Mouse (Mus musculus) CH12.LX (cell line): ENCODE data around the gene 4931422A03Rik. TPM values are rescaled to one million over a fixed set of nuclear protein-coding genes. Genes with fewer than 3 reads are reported as not detected.

ENCODE experiments used
- DNase-seq: peaks from one replicate; pipeline ENCODE4 v3.0.0-alpha.2; 2013; ENCODE audit errors: extremely low read depth
- H3K27ac ChIP-seq: 2 replicates; pipeline ENCODE4 v1.5.1; 2012; ENCODE audit warnings: low read depth, mild to moderate bottlenecking, control low read depth, moderate library complexity; ENCODE audit not compliant: insufficient read depth
- H3K27me3 ChIP-seq: replicated peaks from 2 replicates; pipeline ENCODE3; 2012; ENCODE audit warnings: inconsistent platforms
- H3K36me3 ChIP-seq, 2 experiments: replicated peaks in 1 of 2; 2 replicates each; pipeline versions ENCODE3 to v1.6.1; 2012; ENCODE audit warnings: inconsistent platforms in 1 of 2, low read length in 1 of 2, mild to moderate bottlenecking in 1 of 2, mixed read lengths in 1 of 2, moderate library complexity in 1 of 2; ENCODE audit not compliant: control insufficient read depth in 1 of 2, insufficient read depth in 1 of 2
- H3K4me1 ChIP-seq, 2 experiments: 2 replicates each; pipeline ENCODE4 v1.6.1; 2012; ENCODE audit warnings: inconsistent platforms in 1 of 2, moderate library complexity in 1 of 2; ENCODE audit not compliant: insufficient read depth in 2 of 2, control insufficient read depth in 1 of 2
- H3K4me2 ChIP-seq: 2 replicates; pipeline ENCODE4 v1.6.1; 2012; ENCODE audit warnings: low read depth, mild to moderate bottlenecking, control low read depth; ENCODE audit not compliant: poor library complexity, insufficient read depth, severe bottlenecking
- H3K4me3 ChIP-seq, 3 experiments: fragments of 150-350 bp in 1 of 3; sonication (generic) in 1 of 3; replicated peaks in 1 of 3; 2 replicates each; pipeline versions ENCODE3 to v1.5.1; 2011 to 2012; ENCODE audit warnings: low read depth in 2 of 3, low read length in 2 of 3, mild to moderate bottlenecking in 2 of 3, moderate library complexity in 2 of 3, control low read depth in 1 of 3, improper control_type of control experiment in 1 of 3, inconsistent platforms in 1 of 3, mixed read lengths in 1 of 3; ENCODE audit not compliant: poor library complexity in 1 of 3
- H3K79me2 ChIP-seq: replicated peaks from 2 replicates; pipeline ENCODE4 v1.6.1; 2012; ENCODE audit warnings: mild to moderate bottlenecking, moderate library complexity; ENCODE audit not compliant: control insufficient read depth, poor library complexity, insufficient read depth, severe bottlenecking; ENCODE audit errors: extremely low read depth
- H3K9ac ChIP-seq: 2 replicates; pipeline ENCODE4 v1.6.1; 2012; ENCODE audit warnings: low read depth, mild to moderate bottlenecking, control low read depth, moderate library complexity; ENCODE audit not compliant: insufficient read depth
- H3K9me3 ChIP-seq: replicated peaks from 2 replicates; pipeline ENCODE3; 2012; ENCODE audit warnings: low read length, inconsistent platforms, mixed read lengths
- BHLHE40 ChIP-seq: IDR thresholded peaks from 2 replicates; pipeline ENCODE4 v1.6.1; 2011; ENCODE audit warnings: mild to moderate bottlenecking, low read depth, low read length, improper control_type of control experiment
- CHD1 ChIP-seq: IDR thresholded peaks from 2 replicates; pipeline ENCODE4 v1.6.1; 2012; ENCODE audit warnings: low read depth, low read length, improper control_type of control experiment, inconsistent platforms
- CHD2 ChIP-seq: IDR thresholded peaks from 2 replicates; pipeline ENCODE4 v1.6.1; 2011; ENCODE audit warnings: low read length, improper control_type of control experiment
- CTCF ChIP-seq, 2 experiments: IDR thresholded peaks in 1 of 2; conservative IDR thresholded peaks in 1 of 2; 2 replicates each; pipeline ENCODE4 v1.5.1; 2011 to 2012; ENCODE audit warnings: low read depth in 2 of 2, low read length in 2 of 2, improper control_type of control experiment in 1 of 2, inconsistent platforms in 1 of 2, mild to moderate bottlenecking in 1 of 2, moderate library complexity in 1 of 2
- E2F4 ChIP-seq: IDR thresholded peaks from 2 replicates; pipeline ENCODE4 v1.6.1; 2011; ENCODE audit warnings: low read depth, low read length, improper control_type of control experiment; ENCODE audit not compliant: insufficient replicate concordance
- ELF1 ChIP-seq: IDR thresholded peaks from 2 replicates; pipeline ENCODE4 v1.6.1; 2014; ENCODE audit warnings: low read depth, mild to moderate bottlenecking, inconsistent platforms, low read length, improper control_type of control experiment
- EP300 ChIP-seq: IDR thresholded peaks from 2 replicates; pipeline ENCODE4 v1.6.1; 2011; ENCODE audit warnings: low read length, improper control_type of control experiment
- ETS1 ChIP-seq: conservative IDR thresholded peaks from 2 replicates; pipeline ENCODE4 v1.6.1; 2012; ENCODE audit warnings: low read depth, mild to moderate bottlenecking, inconsistent platforms, low read length, improper control_type of control experiment, moderate library complexity
- GABPA ChIP-seq: IDR thresholded peaks from 2 replicates; pipeline ENCODE4 v1.6.1; 2012; ENCODE audit warnings: low read depth, low read length, improper control_type of control experiment, inconsistent platforms; ENCODE audit not compliant: insufficient replicate concordance
- HCFC1 ChIP-seq: IDR thresholded peaks from 2 replicates; pipeline ENCODE4 v1.6.1; 2012; ENCODE audit warnings: low read depth, mild to moderate bottlenecking, inconsistent platforms, low read length, improper control_type of control experiment
- IRF4 ChIP-seq: IDR thresholded peaks from 2 replicates; pipeline ENCODE4 v1.6.1; 2014; ENCODE audit warnings: low read depth, mild to moderate bottlenecking, inconsistent platforms, low read length, improper control_type of control experiment
- JUN ChIP-seq: IDR thresholded peaks from 2 replicates; pipeline ENCODE4 v1.6.1; 2011; ENCODE audit warnings: low read depth, mild to moderate bottlenecking, low read length, improper control_type of control experiment, moderate library complexity; ENCODE audit not compliant: insufficient read depth
- JUND ChIP-seq: conservative IDR thresholded peaks from 2 replicates; pipeline ENCODE4 v1.6.1; 2011; ENCODE audit warnings: low read depth, low read length, improper control_type of control experiment
- KAT2A ChIP-seq: IDR thresholded peaks from 2 replicates; pipeline ENCODE4 v1.6.1; 2012; ENCODE audit warnings: low read length, improper control_type of control experiment, inconsistent platforms; ENCODE audit not compliant: insufficient replicate concordance
- MAFK ChIP-seq: IDR thresholded peaks from 2 replicates; pipeline ENCODE4 v1.6.1; 2011; ENCODE audit warnings: low read length, improper control_type of control experiment; ENCODE audit not compliant: insufficient replicate concordance
- MAX ChIP-seq: IDR thresholded peaks from 2 replicates; pipeline ENCODE4 v1.6.1; 2011; ENCODE audit warnings: low read length, improper control_type of control experiment
- MAZ ChIP-seq: IDR thresholded peaks from 2 replicates; pipeline ENCODE4 v1.6.1; 2012; ENCODE audit warnings: low read depth, mild to moderate bottlenecking, inconsistent platforms, low read length, improper control_type of control experiment, moderate library complexity
- MEF2A ChIP-seq: IDR thresholded peaks from 2 replicates; pipeline ENCODE4 v1.6.1; 2014; ENCODE audit warnings: low read depth, mild to moderate bottlenecking, inconsistent platforms, low read length, improper control_type of control experiment, borderline replicate concordance
- MXI1 ChIP-seq: IDR thresholded peaks from 2 replicates; pipeline ENCODE4 v1.6.1; 2011; ENCODE audit warnings: mild to moderate bottlenecking, low read depth, low read length, improper control_type of control experiment
- MYC ChIP-seq: IDR thresholded peaks from 2 replicates; pipeline ENCODE4 v1.6.1; 2011; ENCODE audit warnings: low read depth, mild to moderate bottlenecking, improper control_type of control experiment, low read length
- NELFE ChIP-seq: IDR thresholded peaks from 2 replicates; pipeline ENCODE4 v1.6.1; 2011; ENCODE audit warnings: low read depth, low read length, improper control_type of control experiment
- NRF1 ChIP-seq: IDR thresholded peaks from 2 replicates; pipeline ENCODE4 v1.6.1; 2014; ENCODE audit warnings: low read depth, mild to moderate bottlenecking, inconsistent platforms, low read length, improper control_type of control experiment, moderate library complexity
- PAX5 ChIP-seq: IDR thresholded peaks from 2 replicates; pipeline ENCODE4 v1.6.1; 2012; ENCODE audit warnings: low read length, inconsistent platforms, mixed read lengths
- POLR2A ChIP-seq: IDR thresholded peaks from 2 replicates; pipeline ENCODE4 v1.6.1; 2011; ENCODE audit warnings: low read depth, mild to moderate bottlenecking, improper control_type of control experiment, low read length
- POLR2AphosphoS2 ChIP-seq: IDR thresholded peaks from 2 replicates; pipeline ENCODE4 v1.6.1; 2011; ENCODE audit warnings: low read depth, low read length, improper control_type of control experiment
- RAD21 ChIP-seq: IDR thresholded peaks from 2 replicates; pipeline ENCODE4 v1.6.1; 2011; ENCODE audit warnings: low read depth, mild to moderate bottlenecking, low read length, improper control_type of control experiment, moderate library complexity
- RCOR1 ChIP-seq: conservative IDR thresholded peaks from 2 replicates; pipeline ENCODE4 v1.6.1; 2012; ENCODE audit warnings: low read depth, mild to moderate bottlenecking, inconsistent platforms, low read length, improper control_type of control experiment
- SIN3A ChIP-seq: IDR thresholded peaks from 2 replicates; pipeline ENCODE4 v1.6.1; 2012; ENCODE audit warnings: low read length, improper control_type of control experiment, inconsistent platforms
- SMC3 ChIP-seq: IDR thresholded peaks from 2 replicates; pipeline ENCODE4 v1.6.1; 2011; ENCODE audit warnings: low read depth, low read length, improper control_type of control experiment
- TBP ChIP-seq: conservative IDR thresholded peaks from 2 replicates; pipeline ENCODE4 v1.6.1; 2011; ENCODE audit warnings: low read depth, low read length, improper control_type of control experiment
- TCF12 ChIP-seq: IDR thresholded peaks from 2 replicates; pipeline ENCODE4 v1.6.1; 2014; ENCODE audit warnings: low read depth, mild to moderate bottlenecking, inconsistent platforms, low read length, improper control_type of control experiment
- UBTF ChIP-seq: IDR thresholded peaks from 2 replicates; pipeline ENCODE4 v1.6.1; 2012; ENCODE audit warnings: low read depth, mild to moderate bottlenecking, inconsistent platforms, low read length, improper control_type of control experiment, moderate library complexity
- USF1 ChIP-seq: IDR thresholded peaks from 2 replicates; pipeline ENCODE4 v1.6.1; 2014; ENCODE audit warnings: low read depth, mild to moderate bottlenecking, inconsistent platforms, low read length, improper control_type of control experiment
- USF2 ChIP-seq: conservative IDR thresholded peaks from 2 replicates; pipeline ENCODE4 v1.6.1; 2011; ENCODE audit warnings: low read depth, low read length, improper control_type of control experiment
- ZC3H11A ChIP-seq: IDR thresholded peaks from 2 replicates; pipeline ENCODE4 v1.6.1; 2012; ENCODE audit warnings: low read depth, mild to moderate bottlenecking, inconsistent platforms, low read length, improper control_type of control experiment
- ZKSCAN1 ChIP-seq: IDR thresholded peaks from 2 replicates; pipeline ENCODE4 v1.6.1; 2012; ENCODE audit warnings: low read depth, inconsistent platforms, low read length, improper control_type of control experiment, borderline replicate concordance
- ZMIZ1 ChIP-seq: IDR thresholded peaks from 2 replicates; pipeline ENCODE4 v1.6.1; 2012; ENCODE audit warnings: low read depth, mild to moderate bottlenecking, inconsistent platforms, low read length, improper control_type of control experiment
- ZNF384 ChIP-seq: IDR thresholded peaks from 2 replicates; pipeline ENCODE4 v1.6.1; 2012; ENCODE audit warnings: low read depth, low read length, improper control_type of control experiment, inconsistent platforms
- dilution Hi-C: fragments of 300-500 bp; cut with MboI; formaldehyde crosslinking; loops from 2 replicates; pipeline ENCODE4 v1.14.3; 2020; ENCODE audit warnings: low sequenced_read_pairs; ENCODE audit not compliant: extremely low pct_unique_long_range_greater_than_20kb, extremely low pct_ligation_motif_present
- in situ Hi-C: fragments of 300-500 bp; cut with MboI; formaldehyde crosslinking; loops from 3 replicates; pipeline ENCODE4 v1.14.3; 2019; ENCODE audit warnings: low sequenced_read_pairs, low pct_ligation_motif_present, low pct_unique_long_range_greater_than_20kb, mixed read lengths
- polyA plus RNA-seq: library from polyadenylated mRNA; unstranded; fragments of >175 nt; gene quantifications from 2 replicates; pipeline ENCODE4 v1.2.1, GENCODE M21; 2012; ENCODE audit warnings: low read depth; ENCODE audit not compliant: insufficient read length
- total RNA-seq, 2 experiments: library from RNA; depleted of rRNA; stranded (reverse); fragments of 300-350 nt in 1 of 2; fragments of >200 nt in 1 of 2; gene quantifications; 2 replicates each; pipeline ENCODE4 v1.2.3; 2012 to 2014

4931422A03Rik gene
- total and polyA plus RNA-seq, 3 experiments: 0.68 to 2.4 TPM; not detected in 1

DNA sequence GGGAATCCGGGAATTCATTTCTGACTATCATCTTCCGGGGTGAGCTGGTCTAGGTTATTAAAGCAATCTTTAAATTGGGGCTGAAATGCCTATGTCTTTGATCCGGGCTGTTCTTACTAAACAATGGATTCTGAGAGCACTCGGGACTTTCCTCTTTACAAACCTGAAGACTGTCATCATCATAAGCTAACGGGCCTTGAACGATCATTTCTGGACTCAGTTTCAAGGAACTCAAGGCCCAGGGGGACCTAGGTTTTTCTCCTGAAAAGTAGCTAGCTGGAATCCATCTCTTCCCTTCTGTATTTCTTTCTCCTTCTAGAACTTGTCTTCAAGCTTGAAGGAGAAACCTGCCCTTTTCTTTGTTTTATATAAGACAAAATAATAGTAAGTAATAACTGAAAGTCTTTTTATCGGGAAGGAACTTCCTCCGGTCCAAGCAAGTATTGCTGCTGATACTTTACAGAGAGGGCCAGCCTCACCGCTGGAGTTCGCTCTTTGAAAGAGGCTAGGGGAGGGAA, 59.2 kb downstream of the 4931422A03Rik start:
- H3K9me3 ChIP-seq: no peaks in the 10 kb centered on the region
- TF ChIP-seq KAT2A (no peak), GABPA (no peak), MXI1 (no peak; the same call in 1 of the 2 replicates), E2F4 (no peak), RCOR1 (0 out of 2 replicates have a peak, but pooled peaks have one; percentile 27), ZC3H11A (no peak), CHD1 (peak; percentile 85; the same call in 1 of the 2 replicates), POLR2A (no peak), ETS1 (no peak), SIN3A (peak; percentile 68), NELFE (no peak), ELF1 (no peak), JUND (no peak), UBTF (no peak), BHLHE40 (no peak), JUN (no peak), MYC (no peak), MAZ (no peak), ZKSCAN1 (no peak), ZNF384 (0 out of 2 replicates have a peak, but pooled peaks have one; percentile 8), RAD21 (no peak), CTCF (conservative IDR thresholded peaks at IDR 0.05 in 1 of 2, IDR thresholded peaks at IDR 0.05 in 1 of 2; ENCODE audit: low read depth in 2 of 2, low read length in 2 of 2) (no peak), PAX5 (no peak), MAFK (no peak), TBP (peak; percentile 71), HCFC1 (peak; percentile 13; the same call in 1 of the 2 replicates), MEF2A (no peak), TCF12 (no peak), IRF4 (no peak), USF1 (no peak), SMC3 (no peak), USF2 (no peak), EP300 (peak; percentile 5), CHD2 (no peak), POLR2AphosphoS2 (no peak), ZMIZ1 (peak; percentile 52; the same call in 1 of the 2 replicates), MAX (no peak), NRF1 (no peak)
- TF ChIP-seq, all 38 proteins: peak for 8
- H3K4me3 ChIP-seq: peak overlapping the region; percentile 68 to 81 (median 75)
- H3K79me2 ChIP-seq: peaks cover 36% of the 10 kb centered on the region
- H3K9ac ChIP-seq: peak overlapping the region; percentile 99
- peaks cover 5% of the 10 kb centered on the region for H3K27me3 ChIP-seq
- H3K36me3 ChIP-seq: peaks cover 10 to 15% of the 10 kb centered on the region in 2 experiments
- DNase-seq: peak; percentile 44
- dilution Hi-C loops: no loop called here
- in situ Hi-C loops: no loop called here
- H3K4me1 ChIP-seq: peaks cover 14 to 55% of the 10 kb centered on the region in 2 experiments
- H3K4me2 ChIP-seq: peak overlapping the region; percentile 70
- H3K27ac ChIP-seq: peak overlapping the region; percentile 74
